Mouse (Mus musculus): ENCODE data around the gene Acap3. TPM values are rescaled to one million over a fixed set of nuclear protein-coding genes. Genes with fewer than 3 reads are reported as not detected.

The Acap3 gene
- polyA plus RNA-seq, 1 experiment: 31.0 TPM

DNA sequence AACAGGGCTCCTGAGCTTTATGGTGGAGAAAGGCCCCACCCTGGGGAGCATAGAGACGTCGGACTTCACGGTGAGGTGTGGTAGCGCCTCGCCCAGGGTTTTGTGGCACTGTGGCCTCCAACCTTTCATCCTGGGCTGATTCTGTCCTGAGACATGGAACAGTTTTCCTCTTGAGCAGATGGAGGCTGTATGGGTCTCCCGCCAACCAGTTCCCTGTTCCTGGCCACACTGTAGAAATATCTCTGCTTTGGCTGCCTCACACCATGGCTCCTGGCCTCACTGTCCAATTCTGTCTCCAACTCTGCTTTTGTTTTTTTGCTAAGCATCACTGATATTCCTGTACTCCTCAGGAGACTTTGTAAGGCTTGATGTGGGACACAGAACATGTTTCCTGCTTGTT is 63.9 kb downstream of the Acap3 start:
- peaks cover 19% of the 10 kb centered on the region for H3K79me3 ChIP-seq (ENCODE audit: low read depth)
- H3K4me3 ChIP-seq (ENCODE audit: insufficient read depth, poor library complexity, severe bottlenecking): no peak overlapping the region
- no peaks in the 10 kb centered on the region for H3K27me3 ChIP-seq (ENCODE audit: control insufficient read depth, insufficient read depth, insufficient read length)
- H3K36me3 ChIP-seq (ENCODE audit: control insufficient read depth, insufficient read depth): peaks cover 63% of the 10 kb centered on the region
- TF ChIP-seq CEBPB (IDR thresholded peaks at IDR 0.05; ENCODE audit: low read depth): no peak
- TF ChIP-seq CTCF (IDR thresholded peaks at IDR 0.05; ENCODE audit: control insufficient read depth, insufficient read depth, insufficient read length): no peak
- TF ChIP-seq MYOG (IDR thresholded peaks at IDR 0.05; ENCODE audit: control insufficient read depth, extremely low read depth, insufficient read length): no peak
- no peak for TF ChIP-seq MYOD1 (IDR thresholded peaks at IDR 0.05; ENCODE audit: control insufficient read depth, insufficient read length, low read depth)
- TF ChIP-seq FOSL1 (IDR thresholded peaks at IDR 0.05; ENCODE audit: insufficient read depth, low read length, poor library complexity, severe bottlenecking): no peak
- TF ChIP-seq MAX (IDR thresholded peaks at IDR 0.05): no peak
- no peak for TF ChIP-seq USF1 (IDR thresholded peaks at IDR 0.05; ENCODE audit: low read depth)
- peaks cover 36% of the 10 kb centered on the region for H3K79me2 ChIP-seq (ENCODE audit: control insufficient read depth, insufficient read depth)
- no peak overlapping the region for H3ac ChIP-seq (ENCODE audit: control insufficient read depth, insufficient read length, low read depth)

Small RNA genes within 50 kb of the gene (microRNA-seq; reads per million reads assigned to microRNA genes)
- gene Gm22991 (ENCODE audit: borderline microRNAs expressed): not detected

Other genes starting within 250 kb of the Acap3 start
- gene Gm10563, start 246.4 kb upstream of the Acap3 start, polyA plus RNA-seq (2012; fragmentation: generic; extraction: Trizol): not detected
- 4.5 TPM for gene Mmp23, start 238.4 kb upstream of the Acap3 start, polyA plus RNA-seq (2012; fragmentation: generic; extraction: Trizol)
- 16.2 TPM for gene Mib2, start 222.6 kb upstream of the Acap3 start, polyA plus RNA-seq (2012; fragmentation: generic; extraction: Trizol)
- 9.0 TPM for gene Fndc10, start 197.5 kb upstream of the Acap3 start, polyA plus RNA-seq (2012; fragmentation: generic; extraction: Trizol)
- gene Ssu72, start 187.0 kb upstream of the Acap3 start, polyA plus RNA-seq (2012; fragmentation: generic; extraction: Trizol): 92.4 TPM
- 0.39 TPM for gene Tmem240, start 157.0 kb upstream of the Acap3 start, polyA plus RNA-seq (2012; fragmentation: generic; extraction: Trizol)
- gene Atad3a, start 130.7 kb upstream of the Acap3 start, polyA plus RNA-seq (2012; fragmentation: generic; extraction: Trizol): 72.9 TPM
- gene Vwa1, start 117.1 kb upstream of the Acap3 start, polyA plus RNA-seq (2012; fragmentation: generic; extraction: Trizol): 1.0 TPM
- 0.18 TPM for gene Tmem88b, start 105.9 kb upstream of the Acap3 start, polyA plus RNA-seq (2012; fragmentation: generic; extraction: Trizol)
- gene Ankrd65, start 101.4 kb upstream of the Acap3 start, polyA plus RNA-seq (2012; fragmentation: generic; extraction: Trizol): not detected
- gene Mrpl20, start 88.9 kb upstream of the Acap3 start, polyA plus RNA-seq (2012; fragmentation: generic; extraction: Trizol): 262 TPM
- gene Ccnl2, start 79.3 kb upstream of the Acap3 start, polyA plus RNA-seq (2012; fragmentation: generic; extraction: Trizol): 18.8 TPM
- 140 TPM for gene Aurkaip1, start 60.5 kb upstream of the Acap3 start, polyA plus RNA-seq (2012; fragmentation: generic; extraction: Trizol)
- gene Mxra8, start 52.1 kb upstream of the Acap3 start, polyA plus RNA-seq (2012; fragmentation: generic; extraction: Trizol): 38.0 TPM
- gene Dvl1, start 44.4 kb upstream of the Acap3 start, polyA plus RNA-seq (2012; fragmentation: generic; extraction: Trizol): 46.6 TPM
- gene Tas1r3, start 28.5 kb upstream of the Acap3 start, polyA plus RNA-seq (2012; fragmentation: generic; extraction: Trizol): 0.08 TPM
- gene Cptp, start 22.4 kb upstream of the Acap3 start, polyA plus RNA-seq (2012; fragmentation: generic; extraction: Trizol): 11.8 TPM
- 68.4 TPM for gene Ints11, start 22.3 kb upstream of the Acap3 start, polyA plus RNA-seq (2012; fragmentation: generic; extraction: Trizol)
- 30.7 TPM for gene Pusl1, start within 50 bp of the Acap3 start, polyA plus RNA-seq (2012; fragmentation: generic; extraction: Trizol)
- gene Ube2j2, start 52.0 kb downstream of the Acap3 start, polyA plus RNA-seq (2012; fragmentation: generic; extraction: Trizol): 68.2 TPM
- gene C1qtnf12, start 70.5 kb downstream of the Acap3 start, polyA plus RNA-seq (2012; fragmentation: generic; extraction: Trizol): 2.4 TPM
- 6.6 TPM for gene B3galt6, start 100.8 kb downstream of the Acap3 start, polyA plus RNA-seq (2012; fragmentation: generic; extraction: Trizol)
- gene Sdf4, start 101.0 kb downstream of the Acap3 start, polyA plus RNA-seq (2012; fragmentation: generic; extraction: Trizol): 141 TPM
- 0.54 TPM for gene Tnfrsf4, start 122.0 kb downstream of the Acap3 start, polyA plus RNA-seq (2012; fragmentation: generic; extraction: Trizol)
- gene Tnfrsf18, start 134.3 kb downstream of the Acap3 start, polyA plus RNA-seq (2012; fragmentation: generic; extraction: Trizol): 0.30 TPM
- not detected for gene Ttll10, start 167.6 kb downstream of the Acap3 start, polyA plus RNA-seq (2012; fragmentation: generic; extraction: Trizol)
- 19.2 TPM for gene 9430015G10Rik, start 218.2 kb downstream of the Acap3 start, polyA plus RNA-seq (2012; fragmentation: generic; extraction: Trizol)
- gene Rnf223, start 238.7 kb downstream of the Acap3 start, polyA plus RNA-seq (2012; fragmentation: generic; extraction: Trizol): 0.40 TPM

Measured in C2C12 (cell line).